Mouse (Mus musculus) left cerebral cortex, postnatal 4 days (tissue): Measurements from ENCODE around the gene Cldn3. TPM values are rescaled to one million over a fixed set of nuclear protein-coding genes. Genes with fewer than 3 reads are reported as not detected.
A peak's percentile ranks its signal among the peaks of the same experiment; 100 is the strongest.

Source experiments
- DNase-seq: peaks from one replicate; pipeline ENCODE4 v3.0.0-alpha.2; 2022
- intact Hi-C: fragments of 180-260 bp; cut with DNase I; formaldehyde crosslinking; loops from one replicate; pipeline ENCODE4 v1.15.1; 2025
- total RNA-seq, 2 experiments: library from RNA; stranded (reverse); gene quantifications; 2 replicates each; pipeline ENCODE4 v1.2.3; 2021

The Cldn3 gene
- total RNA-seq, 2 experiments from 2014 or later: 6.2 to 6.4 TPM

DNA sequence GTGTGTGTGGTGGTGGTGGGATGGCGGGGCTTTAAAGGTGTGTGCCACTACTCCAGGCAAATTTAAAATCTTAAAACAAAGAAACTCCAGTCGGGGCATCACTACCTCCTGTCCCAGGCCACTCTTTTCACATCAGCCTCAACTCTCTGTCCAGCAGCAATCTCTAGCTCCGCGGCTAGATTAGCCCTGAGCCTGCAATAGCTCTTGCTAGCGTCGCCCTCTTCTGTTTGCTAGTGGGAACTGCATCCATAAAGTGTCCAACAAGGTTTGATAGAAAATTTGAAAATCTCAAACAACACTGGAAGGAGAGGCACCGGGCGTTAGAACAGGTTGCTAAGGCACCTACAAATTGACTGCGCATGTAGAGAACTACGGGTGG is 20.6 kb upstream of the Cldn3 start:
- DNase-seq: peak; percentile 79
- intact Hi-C loops: loop anchor here (5.0 to 10.0 kb wide), 2 partner anchors 58 to 221 kb away; partner anchors contain the start of genes Eln and Tmem270

DNA sequence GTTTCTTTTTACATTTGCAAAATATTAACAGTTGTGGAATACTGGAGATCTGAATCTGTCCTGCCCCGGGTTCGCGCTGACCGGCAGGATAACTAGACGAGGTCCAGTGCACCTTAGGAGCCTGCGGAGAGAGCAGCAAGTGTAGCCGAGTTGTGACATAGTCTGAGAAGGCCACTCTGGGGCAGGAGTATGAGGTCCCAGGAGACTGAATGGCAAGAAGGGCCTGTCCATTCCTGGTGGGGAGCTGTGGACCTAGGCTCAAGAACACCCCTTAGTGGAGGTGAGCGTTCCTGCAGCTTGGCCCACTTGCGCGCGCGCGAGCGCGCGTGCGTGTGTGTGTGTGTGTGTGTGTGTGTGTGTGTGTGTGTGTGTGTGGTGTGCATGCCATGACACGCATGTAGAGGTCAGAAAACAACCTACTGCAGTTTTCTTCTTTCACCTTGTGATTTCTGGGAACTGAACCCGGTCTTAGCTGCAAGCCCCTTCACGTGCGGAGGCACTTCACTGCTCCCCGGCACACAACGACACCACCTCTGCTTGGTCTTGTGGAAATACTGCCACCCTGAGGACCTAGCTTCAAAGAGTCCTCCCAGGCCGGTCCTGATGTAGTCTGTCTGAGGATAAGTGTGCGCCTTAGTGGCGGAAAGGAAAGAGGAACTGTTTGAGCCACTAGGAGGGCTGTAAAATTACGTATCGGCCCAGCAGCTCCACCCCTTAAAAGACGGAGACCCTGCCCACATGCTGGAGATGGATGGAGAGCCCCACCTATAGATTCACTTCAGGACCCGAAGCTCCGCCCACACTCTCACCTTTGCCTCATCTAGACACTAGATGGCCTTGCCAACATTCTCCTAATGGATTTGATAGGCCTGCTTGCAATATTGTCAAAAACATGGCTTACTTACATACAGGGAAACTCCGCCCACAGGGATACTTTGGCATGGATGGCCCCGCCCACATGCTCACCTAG is 19.9 kb upstream of the Cldn3 start:
- intact Hi-C loops: loop anchor here (5.0 to 10.0 kb wide), 2 partner anchors 59 to 221 kb away; partner anchors contain the start of genes Eln and Tmem270
- DNase-seq: peak; percentile 40

- intact Hi-C loops: loop anchor here (5.0 to 10.0 kb wide), 2 partner anchors 60 to 223 kb away; partner anchors contain the start of genes Eln and Tmem270
- DNase-seq: no peak
Measured at GRCm38 (mm10) chr5:134967164-134967944, 18.7 kb upstream of the Cldn3 start.

GRCm38 (mm10) chr5:134970671-134971070 is 15.3 kb upstream of the Cldn3 start:
- intact Hi-C loops: no loop called here
- DNase-seq: no peak

DNA sequence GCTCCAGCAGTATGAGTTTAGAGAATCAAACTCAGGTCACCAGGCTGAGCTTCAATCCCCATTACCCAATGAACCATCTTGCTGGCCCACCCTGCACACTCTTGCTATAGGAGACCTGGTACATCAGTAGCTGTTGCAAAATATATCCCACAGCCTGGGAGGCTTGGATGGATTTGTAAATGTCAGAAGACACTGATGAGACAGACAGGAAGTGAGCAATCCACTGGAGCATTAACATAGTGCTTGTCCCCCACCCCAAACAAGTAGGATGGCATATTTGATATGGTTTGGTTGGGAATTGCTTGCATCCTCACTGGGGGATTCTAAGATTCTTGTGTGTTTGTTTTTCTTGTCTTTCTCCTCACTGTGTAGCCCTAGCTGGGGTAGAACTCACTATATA is 12.9 kb upstream of the Cldn3 start:
- no peak for DNase-seq
- intact Hi-C loops: no loop called here

DNA sequence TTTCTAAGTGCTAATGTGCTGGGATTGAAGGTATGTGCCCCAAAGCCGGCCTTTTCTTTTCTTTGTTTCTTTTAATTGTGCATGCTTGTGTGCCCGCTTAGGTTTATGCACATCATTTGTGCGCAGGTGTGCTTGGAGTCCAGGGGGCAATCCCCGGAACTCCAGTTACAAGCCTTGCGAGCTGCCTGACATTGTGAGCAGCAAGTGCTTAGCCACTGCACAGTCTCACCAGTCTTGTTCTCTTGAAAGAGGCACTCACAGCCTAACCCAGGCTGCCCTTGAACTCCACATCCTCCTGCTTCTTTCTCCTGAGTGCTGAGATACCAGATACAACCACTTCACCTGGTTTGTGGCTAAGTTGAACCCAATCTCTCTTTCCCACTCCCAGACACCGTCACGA is 12.5 kb upstream of the Cldn3 start:
- no peak for DNase-seq
- intact Hi-C loops: no loop called here

DNA sequence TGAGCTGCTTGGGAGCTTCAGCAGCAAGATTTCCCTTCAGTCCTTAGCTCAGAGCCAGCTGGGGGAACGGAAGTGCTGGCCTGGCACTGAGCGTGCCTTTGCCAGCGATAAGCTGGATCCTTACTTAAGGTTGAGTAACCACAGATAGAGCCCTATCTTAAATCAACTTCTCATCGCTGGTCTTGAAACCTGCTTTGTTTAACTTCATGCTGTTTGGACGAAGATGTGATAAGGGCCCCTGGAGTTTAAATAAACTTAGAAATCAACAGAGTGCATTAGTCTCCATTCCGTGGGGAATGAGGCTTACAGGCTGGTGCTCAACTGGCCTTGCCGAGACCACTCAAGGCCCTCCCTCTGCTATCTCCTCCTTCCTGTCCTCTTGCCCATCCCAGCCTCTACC is 11.7 kb upstream of the Cldn3 start:
- DNase-seq: no peak
- intact Hi-C loops: no loop called here

- intact Hi-C loops: no loop called here
- DNase-seq: no peak
Measured at GRCm38 (mm10) chr5:134974921-134975320, 11.1 kb upstream of the Cldn3 start.

GRCm38 (mm10) chr5:134976164-134976563 is 9.8 kb upstream of the Cldn3 start:
- DNase-seq: no peak
- intact Hi-C loops: no loop called here

- intact Hi-C loops: no loop called here
- no peak for DNase-seq
Measured at GRCm38 (mm10) chr5:134976577-134977250, 9.3 kb upstream of the Cldn3 start.

- no peak for DNase-seq
- intact Hi-C loops: no loop called here
Measured at GRCm38 (mm10) chr5:134977837-134978236, 8.2 kb upstream of the Cldn3 start.

DNA sequence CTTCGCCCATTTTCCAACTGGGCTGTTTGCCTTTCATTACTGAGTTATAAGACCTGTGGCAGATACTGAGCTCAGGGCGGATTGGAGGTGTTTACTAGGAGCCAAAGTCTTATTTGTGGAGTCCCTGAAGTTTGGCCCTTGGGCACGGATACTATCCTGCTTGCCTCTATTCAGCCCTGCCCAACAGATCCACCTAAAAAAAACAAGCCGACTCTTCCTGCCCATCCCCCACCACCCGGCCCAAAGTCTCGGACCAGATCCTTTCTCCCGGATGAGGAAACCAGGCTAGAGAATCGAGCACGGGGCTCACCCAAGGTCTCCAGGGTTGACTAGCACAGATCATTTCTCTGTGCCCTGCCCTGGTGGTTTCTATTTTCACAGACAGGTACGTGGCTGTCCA is 4.9 kb upstream of the Cldn3 start:
- intact Hi-C loops: no loop called here
- DNase-seq: no peak

GRCm38 (mm10) chr5:134983111-134983510 is 2.9 kb upstream of the Cldn3 start:
- intact Hi-C loops: no loop called here
- DNase-seq: no peak

DNA sequence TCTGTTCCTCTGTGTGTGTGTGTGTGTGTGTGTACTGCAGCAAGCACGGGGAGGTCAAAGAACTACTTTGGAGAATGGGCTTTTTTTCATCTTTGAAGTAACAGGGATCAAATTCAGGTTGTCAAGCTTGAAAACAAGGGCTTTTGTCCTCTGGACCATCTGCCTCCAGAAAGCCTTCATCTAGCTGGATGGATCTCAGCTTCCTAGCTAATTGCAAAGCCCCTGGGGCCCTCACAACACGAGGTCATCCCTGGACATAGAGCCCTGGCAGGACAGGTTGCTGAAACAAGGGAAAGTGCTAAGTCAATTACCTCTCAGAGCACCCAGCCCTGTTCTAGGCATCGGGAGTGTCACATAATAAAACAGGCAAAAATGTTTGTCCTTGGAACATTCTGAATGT is 2.2 kb upstream of the Cldn3 start:
- DNase-seq: no peak
- intact Hi-C loops: no loop called here

DNA sequence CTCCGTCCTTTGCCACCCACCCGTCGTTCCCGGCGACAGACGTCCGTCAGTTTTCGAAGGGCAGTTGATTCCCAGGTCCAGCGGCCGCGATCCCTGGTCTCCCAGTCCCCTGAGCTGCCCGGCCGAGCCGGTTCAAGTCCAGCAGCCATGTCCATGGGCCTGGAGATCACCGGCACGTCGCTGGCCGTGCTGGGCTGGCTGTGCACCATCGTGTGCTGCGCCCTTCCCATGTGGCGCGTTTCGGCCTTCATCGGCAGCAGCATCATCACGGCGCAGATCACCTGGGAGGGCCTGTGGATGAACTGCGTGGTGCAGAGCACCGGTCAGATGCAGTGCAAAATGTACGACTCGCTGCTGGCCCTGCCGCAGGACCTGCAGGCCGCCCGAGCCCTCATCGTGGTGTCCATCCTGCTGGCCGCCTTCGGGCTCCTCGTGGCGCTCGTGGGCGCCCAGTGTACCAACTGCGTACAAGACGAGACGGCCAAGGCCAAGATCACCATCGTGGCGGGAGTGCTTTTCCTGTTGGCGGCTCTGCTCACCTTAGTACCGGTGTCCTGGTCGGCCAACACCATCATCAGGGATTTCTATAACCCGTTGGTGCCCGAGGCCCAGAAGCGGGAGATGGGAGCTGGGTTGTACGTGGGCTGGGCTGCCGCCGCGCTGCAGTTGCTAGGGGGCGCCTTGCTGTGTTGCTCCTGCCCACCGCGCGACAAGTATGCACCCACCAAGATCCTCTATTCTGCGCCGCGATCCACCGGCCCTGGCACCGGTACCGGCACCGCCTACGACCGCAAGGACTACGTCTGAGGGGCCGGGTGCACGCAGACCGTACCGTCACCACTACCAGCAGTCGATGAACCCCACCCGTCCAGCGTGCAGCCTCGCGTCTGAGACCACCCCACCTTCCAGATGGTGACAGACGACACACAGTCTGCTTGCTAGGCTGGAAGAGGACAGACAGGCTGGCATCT is 569 bp downstream of the Cldn3 start:
- peak; percentile 57 for DNase-seq
- intact Hi-C loops: no loop called here

DNA sequence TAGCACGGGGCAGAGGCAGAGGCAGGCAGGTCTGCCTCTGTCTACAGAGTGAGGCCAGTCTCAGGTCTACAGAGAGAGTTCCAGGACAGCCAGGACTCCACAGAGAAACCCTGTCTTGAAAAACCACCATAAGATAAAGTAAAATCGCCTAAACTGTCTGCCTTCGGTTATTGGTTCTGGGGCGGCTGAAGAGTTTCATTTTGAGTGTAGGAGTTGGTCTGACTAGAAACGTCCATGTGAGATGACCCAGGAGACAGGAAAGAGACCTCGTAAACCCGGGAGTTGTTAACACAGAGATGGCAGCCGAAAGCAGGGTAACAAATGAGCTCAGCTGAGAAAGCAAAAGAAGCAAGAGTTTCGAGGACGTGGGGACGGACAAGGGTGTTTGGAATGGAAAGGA is 3.2 kb downstream of the Cldn3 start:
- DNase-seq: no peak
- intact Hi-C loops: no loop called here

DNA sequence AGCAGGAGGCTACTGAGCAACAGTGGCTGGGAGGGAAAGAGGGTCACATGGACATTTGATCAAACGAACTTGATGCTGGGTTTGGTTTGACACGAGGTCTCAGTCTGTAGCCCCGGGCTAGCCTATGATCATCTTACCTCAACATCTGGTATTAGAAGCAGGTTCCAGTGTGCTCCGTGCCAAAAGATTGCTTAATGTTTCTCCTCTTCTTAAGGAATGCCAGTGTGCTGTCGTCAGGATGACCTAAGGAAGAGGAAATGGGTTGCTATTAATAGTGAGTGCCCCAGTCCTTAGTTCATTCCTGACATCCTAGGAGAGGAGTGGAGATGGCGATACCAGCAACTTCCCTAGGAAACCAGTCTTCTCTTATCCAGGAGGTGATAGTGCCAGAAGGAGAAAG is 3.7 kb downstream of the Cldn3 start:
- intact Hi-C loops: no loop called here
- DNase-seq: no peak

- intact Hi-C loops: no loop called here
Measured at GRCm38 (mm10) chr5:134992566-134992965, 6.6 kb downstream of the Cldn3 start.

GRCm38 (mm10) chr5:134998359-134998758 is 12.3 kb downstream of the Cldn3 start:
- no peak for DNase-seq
- intact Hi-C loops: no loop called here

More at GRCm38 (mm10) chr5:134992566-134992965, 6.6 kb downstream of the Cldn3 start:
- no peak for DNase-seq

DNA sequence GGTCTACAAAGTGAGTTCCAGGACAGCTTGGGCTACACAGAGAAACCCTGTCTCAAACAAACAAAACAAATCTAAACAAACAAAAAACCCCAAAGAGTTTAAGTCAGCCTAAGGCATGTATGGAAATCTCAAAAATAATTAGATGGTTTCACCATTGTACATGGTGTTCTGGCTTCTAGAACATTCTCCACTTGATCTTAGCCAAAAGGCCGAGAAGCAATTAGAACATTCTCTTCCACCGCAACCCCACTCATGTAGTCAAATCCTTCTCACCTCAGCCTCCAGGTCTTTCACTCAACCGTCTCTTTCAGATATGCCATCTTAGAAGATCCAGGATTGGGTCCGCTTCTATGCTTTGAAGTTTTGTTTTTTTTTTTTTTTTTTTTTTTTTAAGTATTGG is 13.8 kb downstream of the Cldn3 start:
- DNase-seq: no peak
- intact Hi-C loops: no loop called here
